Mouse (Mus musculus): ENCODE results near the gene Pip5kl1. TPM values are rescaled to one million over a fixed set of nuclear protein-coding genes. Genes with fewer than 3 reads are reported as not detected.
A peak's percentile ranks its signal among the peaks of the same experiment; 100 is the strongest.

Pip5kl1 gene
- polyA plus RNA-seq, 1 experiment from 2014 or later = 0.33 TPM

DNA sequence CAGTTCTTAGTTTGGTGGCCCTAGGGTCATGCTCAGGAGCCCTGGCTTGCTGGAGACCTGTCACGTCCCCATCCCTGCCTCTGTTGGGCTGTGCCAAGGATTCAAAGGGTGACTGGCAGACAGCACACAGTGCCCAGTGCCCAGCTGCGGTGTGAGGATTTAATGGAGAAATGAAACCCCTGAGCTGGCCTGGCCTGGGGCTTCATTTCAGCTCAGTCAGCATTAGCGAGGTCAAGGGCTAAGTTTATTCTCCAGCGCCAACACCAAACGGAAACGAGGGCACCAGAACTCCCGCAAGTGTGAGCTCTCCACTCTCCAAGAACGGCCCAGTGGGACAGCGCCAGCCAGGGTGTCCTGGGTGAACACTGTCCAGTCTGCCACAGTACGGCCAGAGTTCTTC is 15.6 kb downstream of the Pip5kl1 start:
- 78% methylated on average over 10 of the region's 10 CpGs for WGBS
- Histone ChIP-seq H3K27me3 (replicated peaks; ENCODE audit: control insufficient read depth, insufficient read depth, low read length) (no peaks in the 10 kb centered on the region), H3K36me3 (ENCODE audit: control insufficient read depth, insufficient read depth, low read length) (no peaks in the 10 kb centered on the region), H3K27ac (ENCODE audit: low read length) (no peak overlapping the region), H3K9me3 (ENCODE audit: control insufficient read depth, low read length) (no peaks in the 10 kb centered on the region), H3K9ac (ENCODE audit: low read depth, low read length) (no peak overlapping the region), H3K4me3 (ENCODE audit: low read length) (no peak overlapping the region), H3K4me2 (ENCODE audit: low read depth, low read length) (no peak overlapping the region), H3K4me1 (ENCODE audit: control insufficient read depth, insufficient read depth, low read length) (peaks cover 16% of the 10 kb centered on the region)
- no peak for ATAC-seq

DNA sequence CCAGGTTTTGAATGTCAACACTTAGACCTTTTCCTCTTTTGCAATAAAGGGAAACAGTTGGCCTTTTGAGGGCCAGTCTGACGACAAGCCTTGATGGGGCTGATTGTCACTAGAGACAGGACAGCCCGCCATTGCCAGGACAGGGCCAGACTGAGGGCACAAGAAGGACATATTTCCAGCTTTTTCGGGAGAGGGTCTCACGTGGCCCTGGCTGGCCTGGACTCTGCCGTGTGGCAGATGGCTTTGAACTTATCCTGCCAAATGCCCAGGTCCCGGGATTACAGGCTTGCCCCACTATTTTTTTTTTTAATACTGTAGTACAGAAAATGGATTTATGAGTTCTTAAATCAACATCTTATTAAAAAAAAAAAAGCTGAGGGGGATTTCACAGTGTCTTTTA is 16.7 kb downstream of the Pip5kl1 start:
- no peaks in the 10 kb centered on the region for H3K27me3 ChIP-seq (replicated peaks; ENCODE audit: control insufficient read depth, insufficient read depth, low read length)
- no peak for ATAC-seq
- no peak overlapping the region for H3K9ac ChIP-seq (ENCODE audit: low read depth, low read length)
- H3K36me3 ChIP-seq (ENCODE audit: control insufficient read depth, insufficient read depth, low read length) = no peaks in the 10 kb centered on the region
- H3K27ac ChIP-seq (ENCODE audit: low read length) = no peak overlapping the region
- peaks cover 16% of the 10 kb centered on the region for H3K4me1 ChIP-seq (ENCODE audit: control insufficient read depth, insufficient read depth, low read length)
- H3K4me3 ChIP-seq (ENCODE audit: low read length) = no peak overlapping the region
- WGBS = 67% methylated on average over 6 of the region's 6 CpGs
- H3K9me3 ChIP-seq (ENCODE audit: control insufficient read depth, low read length) = no peaks in the 10 kb centered on the region
- no peak overlapping the region for H3K4me2 ChIP-seq (ENCODE audit: low read depth, low read length)

- WGBS = 87% methylated on average over 13 of the region's 13 CpGs
- H3K36me3 ChIP-seq (ENCODE audit: control insufficient read depth, insufficient read depth, low read length) = no peaks in the 10 kb centered on the region
- H3K4me1 ChIP-seq (ENCODE audit: control insufficient read depth, insufficient read depth, low read length) = peaks cover 14% of the 10 kb centered on the region
- H3K9me3 ChIP-seq (ENCODE audit: control insufficient read depth, low read length) = no peaks in the 10 kb centered on the region
- no peaks in the 10 kb centered on the region for H3K27me3 ChIP-seq (replicated peaks; ENCODE audit: control insufficient read depth, insufficient read depth, low read length)
- H3K27ac ChIP-seq (ENCODE audit: low read length) = no peak overlapping the region
- no peak for ATAC-seq
- no peak overlapping the region for H3K4me2 ChIP-seq (ENCODE audit: low read depth, low read length)
- no peak overlapping the region for H3K9ac ChIP-seq (ENCODE audit: low read depth, low read length)
- no peak overlapping the region for H3K4me3 ChIP-seq (ENCODE audit: low read length)
These were observed 22.1 kb downstream of the Pip5kl1 start for GRCm38 (mm10) chr2:32596725-32597124.

GRCm38 (mm10) chr2:32597248-32597647 is 22.7 kb downstream of the Pip5kl1 start:
- ATAC-seq = no peak
- H3K4me1 ChIP-seq (ENCODE audit: control insufficient read depth, insufficient read depth, low read length) = peaks cover 16% of the 10 kb centered on the region
- WGBS = 79% methylated on average over 5 of the region's 5 CpGs

GRCm38 (mm10) chr2:32597699-32598098 is 23.1 kb downstream of the Pip5kl1 start:
- Histone ChIP-seq H3K4me2 (ENCODE audit: low read depth, low read length) (no peak overlapping the region), H3K27ac (ENCODE audit: low read length) (no peak overlapping the region), H3K4me3 (ENCODE audit: low read length) (no peak overlapping the region), H3K9me3 (ENCODE audit: control insufficient read depth, low read length) (no peaks in the 10 kb centered on the region), H3K4me1 (ENCODE audit: control insufficient read depth, insufficient read depth, low read length) (peaks cover 20% of the 10 kb centered on the region), H3K27me3 (replicated peaks; ENCODE audit: control insufficient read depth, insufficient read depth, low read length) (no peaks in the 10 kb centered on the region), H3K36me3 (ENCODE audit: control insufficient read depth, insufficient read depth, low read length) (no peaks in the 10 kb centered on the region), H3K9ac (ENCODE audit: low read depth, low read length) (no peak overlapping the region)
- ATAC-seq = no peak
- WGBS = 83% methylated on average over 5 of the region's 5 CpGs

More at GRCm38 (mm10) chr2:32597248-32597647, 22.7 kb downstream of the Pip5kl1 start:
- Histone ChIP-seq H3K4me2 (ENCODE audit: low read depth, low read length) (no peak overlapping the region), H3K36me3 (ENCODE audit: control insufficient read depth, insufficient read depth, low read length) (no peaks in the 10 kb centered on the region), H3K9me3 (ENCODE audit: control insufficient read depth, low read length) (no peaks in the 10 kb centered on the region), H3K27ac (ENCODE audit: low read length) (no peak overlapping the region), H3K27me3 (replicated peaks; ENCODE audit: control insufficient read depth, insufficient read depth, low read length) (no peaks in the 10 kb centered on the region), H3K4me3 (ENCODE audit: low read length) (no peak overlapping the region), H3K9ac (ENCODE audit: low read depth, low read length) (no peak overlapping the region)

GRCm38 (mm10) chr2:32598506-32598905 is 23.9 kb downstream of the Pip5kl1 start:
- 80% methylated on average over 8 of the region's 8 CpGs for WGBS

DNA sequence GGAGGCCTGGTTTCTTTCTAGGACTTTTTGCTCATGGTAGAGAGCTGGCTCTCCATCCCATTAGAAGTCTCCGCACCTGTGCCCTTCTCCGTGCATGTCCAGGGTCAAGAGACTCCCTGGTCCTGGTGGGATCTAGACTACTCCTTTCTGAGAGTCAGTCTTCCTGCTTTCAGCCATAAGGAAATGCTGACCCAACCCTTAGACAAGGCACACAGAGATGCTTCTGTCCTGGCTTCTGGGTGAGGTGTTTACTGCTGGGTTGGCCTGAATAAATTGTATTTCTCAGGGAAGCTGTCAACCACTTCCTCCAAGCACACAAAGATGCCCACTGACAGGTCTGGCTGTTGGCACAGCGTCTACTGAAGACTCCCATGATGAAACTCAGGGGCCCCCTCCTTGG is 24.8 kb downstream of the Pip5kl1 start, which contains the start of gene St6galnac6:
Gene St6galnac6, plus strand, starts transcription at position 301 of the 400 bp plus-strand sequence.
- no peaks in the 10 kb centered on the region for H3K36me3 ChIP-seq (ENCODE audit: control insufficient read depth, insufficient read depth, low read length)
- H3K9ac ChIP-seq (ENCODE audit: low read depth, low read length) = no peak within 1 kb of the TSS
- H3K4me1 ChIP-seq (ENCODE audit: control insufficient read depth, insufficient read depth, low read length) = peaks cover 20% of the 10 kb centered on the region
- WGBS = 89% methylated on average over 3 of the region's 3 CpGs
- H3K4me3 ChIP-seq (ENCODE audit: low read length) = no peak within 1 kb of the TSS
- no peak within 1 kb of the TSS for H3K27ac ChIP-seq (ENCODE audit: low read length)
- H3K27me3 ChIP-seq (replicated peaks; ENCODE audit: control insufficient read depth, insufficient read depth, low read length) = no peaks in the 10 kb centered on the region
- H3K4me2 ChIP-seq (ENCODE audit: low read depth, low read length) = no peak within 1 kb of the TSS
- no peak for ATAC-seq
- H3K9me3 ChIP-seq (ENCODE audit: control insufficient read depth, low read length) = no peaks in the 10 kb centered on the region

More at GRCm38 (mm10) chr2:32598506-32598905, 23.9 kb downstream of the Pip5kl1 start:
- Histone ChIP-seq H3K4me3 (ENCODE audit: low read length) (no peak overlapping the region), H3K4me1 (ENCODE audit: control insufficient read depth, insufficient read depth, low read length) (peaks cover 20% of the 10 kb centered on the region), H3K27ac (ENCODE audit: low read length) (no peak overlapping the region), H3K4me2 (ENCODE audit: low read depth, low read length) (no peak overlapping the region), H3K9ac (ENCODE audit: low read depth, low read length) (no peak overlapping the region), H3K9me3 (ENCODE audit: control insufficient read depth, low read length) (no peaks in the 10 kb centered on the region), H3K36me3 (ENCODE audit: control insufficient read depth, insufficient read depth, low read length) (no peaks in the 10 kb centered on the region), H3K27me3 (replicated peaks; ENCODE audit: control insufficient read depth, insufficient read depth, low read length) (no peaks in the 10 kb centered on the region)
- ATAC-seq = no peak

DNA sequence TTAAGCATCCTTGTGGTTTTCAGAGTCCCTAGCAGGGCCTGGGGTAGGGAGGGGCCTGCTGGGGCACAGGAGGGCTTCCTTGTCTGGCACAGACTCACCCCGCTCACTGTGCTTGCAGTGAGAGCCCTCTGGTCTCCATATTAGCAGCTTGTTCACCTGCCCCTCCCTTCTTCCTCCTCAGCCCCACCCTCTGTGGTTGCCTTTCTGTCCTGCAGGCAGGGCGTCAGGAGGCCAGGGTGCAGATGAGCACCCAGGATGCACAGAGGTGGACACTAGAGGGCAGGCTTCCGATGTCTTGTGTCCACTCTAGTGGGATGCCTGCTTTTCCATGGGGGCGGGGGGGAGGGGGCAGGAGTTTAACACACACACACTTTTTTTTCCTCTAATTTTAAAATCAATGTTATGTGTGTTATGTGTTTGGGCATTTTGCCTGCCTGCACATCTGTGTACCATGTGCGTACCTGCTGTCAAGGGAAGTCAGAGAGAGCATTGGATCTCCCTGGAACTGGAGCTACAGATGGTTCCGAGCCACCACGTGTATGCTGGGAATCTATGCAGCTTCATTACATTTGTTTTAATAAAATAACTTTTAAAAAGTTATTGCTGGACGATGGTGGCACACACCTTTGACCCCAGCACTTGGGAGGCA is 26.9 kb downstream of the Pip5kl1 start:
- H3K4me3 ChIP-seq (ENCODE audit: low read length) = no peak overlapping the region
- ATAC-seq = peak; percentile 58
- H3K4me1 ChIP-seq (ENCODE audit: control insufficient read depth, insufficient read depth, low read length) = peaks cover 20% of the 10 kb centered on the region
- H3K9ac ChIP-seq (ENCODE audit: low read depth, low read length) = no peak overlapping the region
- no peak overlapping the region for H3K4me2 ChIP-seq (ENCODE audit: low read depth, low read length)
- H3K27ac ChIP-seq (ENCODE audit: low read length) = no peak overlapping the region
- H3K36me3 ChIP-seq (ENCODE audit: control insufficient read depth, insufficient read depth, low read length) = no peaks in the 10 kb centered on the region
- H3K9me3 ChIP-seq (ENCODE audit: control insufficient read depth, low read length) = peaks cover 3% of the 10 kb centered on the region; the same call in 1 of the 2 replicates
- WGBS = 40% methylated on average over 8 of the region's 8 CpGs
- H3K27me3 ChIP-seq (replicated peaks; ENCODE audit: control insufficient read depth, insufficient read depth, low read length) = no peaks in the 10 kb centered on the region

- peak overlapping the region; percentile 52 for H3K4me2 ChIP-seq (ENCODE audit: low read depth, low read length)
- H3K27ac ChIP-seq (ENCODE audit: low read length) = peak overlapping the region; percentile 37; the same call in 1 of the 2 replicates
- no peaks in the 10 kb centered on the region for H3K36me3 ChIP-seq (ENCODE audit: control insufficient read depth, insufficient read depth, low read length)
- H3K4me1 ChIP-seq (ENCODE audit: control insufficient read depth, insufficient read depth, low read length) = peaks cover 17% of the 10 kb centered on the region
- 5% methylated on average over 11 of the region's 11 CpGs for WGBS
- no peaks in the 10 kb centered on the region for H3K27me3 ChIP-seq (replicated peaks; ENCODE audit: control insufficient read depth, insufficient read depth, low read length)
- peaks cover 3% of the 10 kb centered on the region; the same call in 1 of the 2 replicates for H3K9me3 ChIP-seq (ENCODE audit: control insufficient read depth, low read length)
- H3K9ac ChIP-seq (ENCODE audit: low read depth, low read length) = peak overlapping the region; percentile 54
- ATAC-seq = peak; percentile 64
- H3K4me3 ChIP-seq (ENCODE audit: low read length) = peak overlapping the region; percentile 41
These were observed 28.0 kb downstream of the Pip5kl1 start for GRCm38 (mm10) chr2:32602600-32603054.

Data from intestine, embryonic 16.5 days (tissue).